Mouse (Mus musculus): ENCODE data around the gene Gaa. TPM values are rescaled to one million over a fixed set of nuclear protein-coding genes. Genes with fewer than 3 reads are reported as not detected.
"Not testable (repeated sequence)": the region's sequence is repeated elsewhere in the genome, so short reads cannot be mapped to it uniquely, and the experiment has no call there.

Gaa gene
- polyA plus RNA-seq, 1 experiment from 2014 or later: 66.0 TPM

- Histone ChIP-seq H3K9me3 (ENCODE audit: control insufficient read depth, low read length) (no peaks in the 10 kb centered on the region), H3K36me3 (ENCODE audit: control insufficient read depth, insufficient read depth, low read length) (no peaks in the 10 kb centered on the region), H3K27me3 (ENCODE audit: control insufficient read depth, insufficient read depth, low read length) (no peaks in the 10 kb centered on the region), H3K4me2 (ENCODE audit: low read depth, low read length) (peak overlapping the region; percentile 85), H3K4me3 (ENCODE audit: low read depth, low read length) (peak overlapping the region; percentile 81), H3K27ac (ENCODE audit: low read depth, low read length) (peak overlapping the region; percentile 85), H3K9ac (replicated peaks; ENCODE audit: low read depth, low read length) (peak overlapping the region; percentile 9), H3K4me1 (ENCODE audit: control insufficient read depth, insufficient read depth, low read length) (peaks cover 39% of the 10 kb centered on the region)
- 1% methylated on average over 34 of the region's 34 CpGs for WGBS
- peak; percentile 93 for ATAC-seq (ENCODE audit: low read depth)
These were observed 38.7 kb upstream of the Gaa start for GRCm38 (mm10) chr11:119228846-119229626.

- Histone ChIP-seq H3K4me3 (ENCODE audit: low read depth, low read length) (no peak overlapping the region), H3K9ac (replicated peaks; ENCODE audit: low read depth, low read length) (no peak overlapping the region), H3K4me1 (ENCODE audit: control insufficient read depth, insufficient read depth, low read length) (peaks cover 19% of the 10 kb centered on the region), H3K27ac (ENCODE audit: low read depth, low read length) (no peak overlapping the region), H3K4me2 (ENCODE audit: low read depth, low read length) (no peak overlapping the region), H3K9me3 (ENCODE audit: control insufficient read depth, low read length) (no peaks in the 10 kb centered on the region), H3K36me3 (ENCODE audit: control insufficient read depth, insufficient read depth, low read length) (no peaks in the 10 kb centered on the region), H3K27me3 (ENCODE audit: control insufficient read depth, insufficient read depth, low read length) (no peaks in the 10 kb centered on the region)
- ATAC-seq (ENCODE audit: low read depth): no peak
- over 99% methylated on average over 10 of the region's 10 CpGs for WGBS
These were observed 32.9 kb upstream of the Gaa start for GRCm38 (mm10) chr11:119234770-119235169.

- H3K4me3 ChIP-seq (ENCODE audit: low read depth, low read length): no peak overlapping the region
- no peak overlapping the region for H3K4me2 ChIP-seq (ENCODE audit: low read depth, low read length)
- 85% methylated on average over 4 of the region's 4 CpGs for WGBS
- no peak for ATAC-seq (ENCODE audit: low read depth)
- H3K36me3 ChIP-seq (ENCODE audit: control insufficient read depth, insufficient read depth, low read length): no peaks in the 10 kb centered on the region
- no peak overlapping the region for H3K9ac ChIP-seq (replicated peaks; ENCODE audit: low read depth, low read length)
- no peaks in the 10 kb centered on the region for H3K9me3 ChIP-seq (ENCODE audit: control insufficient read depth, low read length)
- H3K27ac ChIP-seq (ENCODE audit: low read depth, low read length): no peak overlapping the region
- peaks cover 11% of the 10 kb centered on the region; the same call in 1 of the 2 replicates for H3K4me1 ChIP-seq (ENCODE audit: control insufficient read depth, insufficient read depth, low read length)
- H3K27me3 ChIP-seq (ENCODE audit: control insufficient read depth, insufficient read depth, low read length): no peaks in the 10 kb centered on the region
These were observed 32.1 kb upstream of the Gaa start for GRCm38 (mm10) chr11:119235596-119235995.

GRCm38 (mm10) chr11:119236354-119236753, 31.3 kb upstream of the Gaa start:
- H3K27ac ChIP-seq (ENCODE audit: low read depth, low read length): no peak overlapping the region
- no peaks in the 10 kb centered on the region for H3K36me3 ChIP-seq (ENCODE audit: control insufficient read depth, insufficient read depth, low read length)
- 0 out of 2 replicates have a peak, but pooled peaks cover 10% of the 10 kb centered on the region for H3K4me1 ChIP-seq (ENCODE audit: control insufficient read depth, insufficient read depth, low read length)
- no peak overlapping the region for H3K4me2 ChIP-seq (ENCODE audit: low read depth, low read length)
- H3K9ac ChIP-seq (replicated peaks; ENCODE audit: low read depth, low read length): no peak overlapping the region
- H3K4me3 ChIP-seq (ENCODE audit: low read depth, low read length): no peak overlapping the region
- WGBS: 38% methylated on average over 8 of the region's 8 CpGs
- H3K9me3 ChIP-seq (ENCODE audit: control insufficient read depth, low read length): no peaks in the 10 kb centered on the region
- ATAC-seq (ENCODE audit: low read depth): no peak
- no peaks in the 10 kb centered on the region for H3K27me3 ChIP-seq (ENCODE audit: control insufficient read depth, insufficient read depth, low read length)

GRCm38 (mm10) chr11:119237007-119237406, 30.7 kb upstream of the Gaa start:
- no peaks in the 10 kb centered on the region for H3K36me3 ChIP-seq (ENCODE audit: control insufficient read depth, insufficient read depth, low read length)
- H3K4me2 ChIP-seq (ENCODE audit: low read depth, low read length): no peak overlapping the region
- ATAC-seq (ENCODE audit: low read depth): no peak
- H3K27ac ChIP-seq (ENCODE audit: low read depth, low read length): no peak overlapping the region
- no peaks in the 10 kb centered on the region for H3K27me3 ChIP-seq (ENCODE audit: control insufficient read depth, insufficient read depth, low read length)
- WGBS: 34% methylated on average over 3 of the region's 3 CpGs
- H3K9ac ChIP-seq (replicated peaks; ENCODE audit: low read depth, low read length): no peak overlapping the region
- H3K4me1 ChIP-seq (ENCODE audit: control insufficient read depth, insufficient read depth, low read length): 0 out of 2 replicates have a peak, but pooled peaks cover 10% of the 10 kb centered on the region
- no peaks in the 10 kb centered on the region for H3K9me3 ChIP-seq (ENCODE audit: control insufficient read depth, low read length)
- no peak overlapping the region for H3K4me3 ChIP-seq (ENCODE audit: low read depth, low read length)

GRCm38 (mm10) chr11:119237568-119238304, 30.0 kb upstream of the Gaa start:
- ATAC-seq (ENCODE audit: low read depth): 0 out of 2 replicates have a peak, but pooled peaks have one; percentile 6
- H3K36me3 ChIP-seq (ENCODE audit: control insufficient read depth, insufficient read depth, low read length): no peaks in the 10 kb centered on the region
- H3K4me3 ChIP-seq (ENCODE audit: low read depth, low read length): peak overlapping the region; percentile 8; the same call in 1 of the 2 replicates
- no peaks in the 10 kb centered on the region for H3K27me3 ChIP-seq (ENCODE audit: control insufficient read depth, insufficient read depth, low read length)
- WGBS: 41% methylated on average over 20 of the region's 20 CpGs
- H3K4me1 ChIP-seq (ENCODE audit: control insufficient read depth, insufficient read depth, low read length): 0 out of 2 replicates have a peak, but pooled peaks cover 10% of the 10 kb centered on the region
- peak overlapping the region; percentile 42; the same call in 1 of the 2 replicates for H3K4me2 ChIP-seq (ENCODE audit: low read depth, low read length)
- H3K9ac ChIP-seq (replicated peaks; ENCODE audit: low read depth, low read length): no peak overlapping the region
- H3K9me3 ChIP-seq (ENCODE audit: control insufficient read depth, low read length): no peaks in the 10 kb centered on the region
- peak overlapping the region; percentile 7 for H3K27ac ChIP-seq (ENCODE audit: low read depth, low read length)

GRCm38 (mm10) chr11:119238305-119238721, 29.4 kb upstream of the Gaa start:
- Histone ChIP-seq H3K9me3 (ENCODE audit: control insufficient read depth, low read length) (no peaks in the 10 kb centered on the region), H3K4me3 (ENCODE audit: low read depth, low read length) (peak overlapping the region; percentile 8; the same call in 1 of the 2 replicates), H3K4me1 (ENCODE audit: control insufficient read depth, insufficient read depth, low read length) (0 out of 2 replicates have a peak, but pooled peaks cover 10% of the 10 kb centered on the region), H3K27me3 (ENCODE audit: control insufficient read depth, insufficient read depth, low read length) (no peaks in the 10 kb centered on the region), H3K27ac (ENCODE audit: low read depth, low read length) (peak overlapping the region; percentile 7; the same call in 1 of the 2 replicates), H3K4me2 (ENCODE audit: low read depth, low read length) (peak overlapping the region; percentile 42), H3K9ac (replicated peaks; ENCODE audit: low read depth, low read length) (no peak overlapping the region), H3K36me3 (ENCODE audit: control insufficient read depth, insufficient read depth, low read length) (no peaks in the 10 kb centered on the region)
- 18% methylated on average over 11 of the region's 11 CpGs for WGBS
- peak; percentile 20; the same call in 1 of the 2 replicates for ATAC-seq (ENCODE audit: low read depth)

GRCm38 (mm10) chr11:119239480-119239879, 28.2 kb upstream of the Gaa start:
- Histone ChIP-seq H3K4me3 (ENCODE audit: low read depth, low read length) (no peak overlapping the region), H3K9ac (replicated peaks; ENCODE audit: low read depth, low read length) (no peak overlapping the region), H3K4me2 (ENCODE audit: low read depth, low read length) (no peak overlapping the region), H3K36me3 (ENCODE audit: control insufficient read depth, insufficient read depth, low read length) (no peaks in the 10 kb centered on the region), H3K4me1 (ENCODE audit: control insufficient read depth, insufficient read depth, low read length) (0 out of 2 replicates have a peak, but pooled peaks cover 10% of the 10 kb centered on the region), H3K27me3 (ENCODE audit: control insufficient read depth, insufficient read depth, low read length) (no peaks in the 10 kb centered on the region), H3K27ac (ENCODE audit: low read depth, low read length) (no peak overlapping the region), H3K9me3 (ENCODE audit: control insufficient read depth, low read length) (no peaks in the 10 kb centered on the region)
- WGBS: 70% methylated on average over 12 of the region's 12 CpGs
- ATAC-seq (ENCODE audit: low read depth): no peak

GRCm38 (mm10) chr11:119245543-119245942, 22.1 kb upstream of the Gaa start:
- not testable (repeated sequence) for H3K27me3 ChIP-seq (ENCODE audit: control insufficient read depth, insufficient read depth, low read length); H3K4me1 ChIP-seq (ENCODE audit: control insufficient read depth, insufficient read depth, low read length); H3K36me3 ChIP-seq (ENCODE audit: control insufficient read depth, insufficient read depth, low read length); H3K27ac ChIP-seq (ENCODE audit: low read depth, low read length); ATAC-seq (ENCODE audit: low read depth); H3K9me3 ChIP-seq (ENCODE audit: control insufficient read depth, low read length); H3K9ac ChIP-seq (replicated peaks; ENCODE audit: low read depth, low read length); H3K4me2 ChIP-seq (ENCODE audit: low read depth, low read length); H3K4me3 ChIP-seq (ENCODE audit: low read depth, low read length)
- WGBS: 93% methylated on average over 6 of the region's 6 CpGs

All from neural tube, embryonic 14.5 days (tissue).